Mouse (Mus musculus) lung, postnatal 0 days (tissue): ENCODE results near the gene Hes7.

Experiments used
- CTCF ChIP-seq: IDR thresholded peaks from 2 replicates; pipeline ENCODE4 v1.5.1; 2016; ENCODE audit warnings: antibody characterized with exemption, mild to moderate bottlenecking
- EP300 ChIP-seq: IDR thresholded peaks from 2 replicates; pipeline ENCODE4 v1.6.1; 2016; ENCODE audit warnings: antibody characterized with exemption, mild to moderate bottlenecking, control low read depth

DNA sequence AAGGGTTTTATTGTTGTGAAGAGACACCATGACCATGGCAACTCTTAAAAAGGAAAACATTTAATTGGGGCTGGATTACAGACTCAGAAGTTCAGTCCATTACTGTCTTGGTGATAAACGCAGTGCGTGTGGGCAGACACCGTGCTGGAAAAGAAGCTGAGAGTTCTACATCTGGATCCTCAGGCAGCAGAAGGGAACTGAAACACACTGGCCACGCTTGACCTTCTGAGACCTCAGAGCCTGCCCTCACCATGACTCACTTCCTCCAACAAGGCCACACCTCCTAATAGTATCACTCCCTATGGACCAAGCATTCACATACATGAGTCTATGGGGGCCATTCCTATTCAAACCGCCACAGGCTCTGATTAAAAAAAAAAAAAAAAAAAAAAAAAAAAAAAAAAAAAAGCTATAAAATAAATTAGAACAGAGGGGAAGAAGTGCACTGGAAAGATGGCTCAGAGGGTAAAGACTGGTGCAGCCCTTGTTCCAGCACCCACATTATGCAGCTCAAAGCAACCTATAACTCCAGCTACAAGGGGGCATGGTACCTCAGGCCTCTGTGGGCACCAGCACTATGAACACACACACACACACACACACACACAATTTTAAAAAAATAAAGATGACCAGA lies 41.3 kb upstream of the Hes7 start:
- TF ChIP-seq CTCF, result no peak
- TF ChIP-seq EP300, result no peak
